Mouse (Mus musculus) heart, adult 2 months (tissue): ENCODE measurements at regions not wholly inside any gene's neighbourhood (a gene's known extent, or its start where the extent isn't known, plus 50 kb on each side); places are given as distances from the start of the nearest gene placed in this dataset.

Experiments
- EP300 ChIP-seq: fragments of 200-500 bp; IDR thresholded peaks from 2 replicates; pipeline ENCODE4 v1.6.1; 2011; ENCODE audit warnings: low read depth, low read length, control low read depth; ENCODE audit not compliant: insufficient read depth
- POLR2A ChIP-seq: fragments of 200-500 bp; IDR thresholded peaks from 2 replicates; pipeline ENCODE4 v1.6.1; 2011; ENCODE audit warnings: mild to moderate bottlenecking, low read depth, low read length, control low read depth; ENCODE audit not compliant: insufficient read depth

DNA sequence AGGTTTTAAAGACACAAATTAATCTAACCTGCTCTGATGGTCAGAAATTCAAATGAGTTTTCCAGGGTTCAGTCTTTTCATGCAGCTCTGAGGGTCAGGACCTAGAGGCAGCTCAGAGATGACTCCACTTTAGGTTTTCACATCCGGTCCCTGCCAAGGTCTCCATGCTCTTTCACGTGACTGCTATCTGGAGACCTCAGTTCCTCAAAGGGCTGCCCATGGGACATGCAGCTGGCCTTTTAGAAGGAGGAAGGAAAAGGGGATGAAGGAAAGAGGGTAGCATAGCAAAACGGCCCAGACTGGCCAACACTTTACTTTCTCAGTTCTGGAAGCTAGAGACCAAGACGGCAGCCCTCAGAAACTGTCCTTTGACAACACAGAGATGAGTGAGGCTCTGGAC is 276.6 kb downstream of the Nuak1 start:
- TF ChIP-seq POLR2A, result no peak
- TF ChIP-seq EP300, result no peak
